Mouse (Mus musculus): ENCODE data around the gene 1700017N19Rik. TPM values are rescaled to one million over a fixed set of nuclear protein-coding genes. Genes with fewer than 3 reads are reported as not detected.
"Not testable (repeated sequence)": the region's sequence is repeated elsewhere in the genome, so short reads cannot be mapped to it uniquely, and the experiment has no call there.

The 1700017N19Rik gene
- polyA plus RNA-seq (2016; fragmentation: Nextera tagmentation; extraction: Ambion mirVana), result not detected in 2 replicates

- Histone ChIP-seq H3K27me3 (replicated peaks) (no peaks in the 10 kb centered on the region), H3K4me1 (no peaks in the 10 kb centered on the region), H3K4me2 (replicated peaks) (peak within 1 kb of the TSS; percentile 66), H3K9me3 (no peaks in the 10 kb centered on the region), H3K9ac (no peak within 1 kb of the TSS), H3K27ac (no peak within 1 kb of the TSS), H3K4me3 (peak within 1 kb of the TSS; percentile 58; the same call in 1 of the 2 replicates), H3K36me3 (no peaks in the 10 kb centered on the region)
- WGBS, result 78% methylated on average over 1 of the region's 1 CpGs
- no peak for ATAC-seq (ENCODE audit: low FRiP score, low read depth)
Measured at GRCm38 (mm10) chr10:100590323-100590722, at the start of gene 1700017N19Rik, which contains the start of gene 4930430F08Rik. TSS of gene 1700017N19Rik (plus strand) at chr10:100590484. TSS of gene 4930430F08Rik (minus strand) at chr10:100590423.

GRCm38 (mm10) chr10:100556566-100557175 is 33.6 kb upstream of the 1700017N19Rik start:
- ATAC-seq (ENCODE audit: low FRiP score, low read depth), result no peak
- WGBS, result 84% methylated on average over 3 of the region's 3 CpGs
- Histone ChIP-seq H3K4me3 (no peak overlapping the region), H3K9ac (no peak overlapping the region), H3K9me3 (no peaks in the 10 kb centered on the region), H3K36me3 (no peaks in the 10 kb centered on the region), H3K4me2 (replicated peaks) (no peak overlapping the region), H3K27ac (no peak overlapping the region), H3K4me1 (no peaks in the 10 kb centered on the region), H3K27me3 (replicated peaks) (no peaks in the 10 kb centered on the region)

- H3K9ac ChIP-seq; H3K27ac ChIP-seq; ATAC-seq (ENCODE audit: low FRiP score, low read depth); H3K27me3 ChIP-seq (replicated peaks); H3K4me3 ChIP-seq; H3K9me3 ChIP-seq; H3K4me2 ChIP-seq (replicated peaks); H3K4me1 ChIP-seq: not testable (repeated sequence)
- H3K36me3 ChIP-seq, result peaks cover 17% of the 10 kb centered on the region
- 93% methylated on average over 3 of the region's 3 CpGs for WGBS
Measured at GRCm38 (mm10) chr10:100560194-100560883, 29.9 kb upstream of the 1700017N19Rik start.

DNA sequence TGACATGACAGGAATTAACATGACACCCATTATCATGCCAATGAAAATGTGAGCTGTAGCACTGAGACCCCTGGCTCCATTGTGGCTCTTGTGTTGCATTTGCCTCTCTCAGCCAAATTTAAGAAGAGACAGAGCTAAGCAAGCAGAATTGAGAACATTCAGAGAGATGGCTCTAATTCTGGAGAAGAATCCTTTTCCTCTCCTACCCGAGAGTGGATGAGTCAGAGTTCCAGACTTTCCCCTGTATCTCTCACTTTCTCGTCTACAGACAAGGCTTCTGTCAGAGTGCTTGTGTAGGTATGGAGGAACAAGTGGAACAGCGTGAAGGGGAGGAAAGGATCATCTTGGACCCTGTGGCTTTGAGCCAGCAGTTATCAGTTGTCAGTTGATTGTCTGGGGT is 26.2 kb upstream of the 1700017N19Rik start:
- Histone ChIP-seq H3K4me3 (no peak overlapping the region), H3K4me1 (no peaks in the 10 kb centered on the region), H3K36me3 (peaks cover 35% of the 10 kb centered on the region), H3K27me3 (replicated peaks) (no peaks in the 10 kb centered on the region), H3K9ac (no peak overlapping the region), H3K4me2 (replicated peaks) (no peak overlapping the region), H3K27ac (no peak overlapping the region), H3K9me3 (no peaks in the 10 kb centered on the region)
- no peak for ATAC-seq (ENCODE audit: low FRiP score, low read depth)
- 93% methylated on average over 3 of the region's 3 CpGs for WGBS

- no peak overlapping the region for H3K9ac ChIP-seq
- H3K36me3 ChIP-seq, result peaks cover 25% of the 10 kb centered on the region
- H3K4me1 ChIP-seq, result no peaks in the 10 kb centered on the region
- 92% methylated on average over 3 of the region's 3 CpGs for WGBS
- no peaks in the 10 kb centered on the region for H3K9me3 ChIP-seq
- no peak for ATAC-seq (ENCODE audit: low FRiP score, low read depth)
- H3K27ac ChIP-seq, result no peak overlapping the region
- no peaks in the 10 kb centered on the region for H3K27me3 ChIP-seq (replicated peaks)
- no peak overlapping the region for H3K4me3 ChIP-seq
- H3K4me2 ChIP-seq (replicated peaks), result no peak overlapping the region
Measured at GRCm38 (mm10) chr10:100571707-100572106, 18.6 kb upstream of the 1700017N19Rik start.

DNA sequence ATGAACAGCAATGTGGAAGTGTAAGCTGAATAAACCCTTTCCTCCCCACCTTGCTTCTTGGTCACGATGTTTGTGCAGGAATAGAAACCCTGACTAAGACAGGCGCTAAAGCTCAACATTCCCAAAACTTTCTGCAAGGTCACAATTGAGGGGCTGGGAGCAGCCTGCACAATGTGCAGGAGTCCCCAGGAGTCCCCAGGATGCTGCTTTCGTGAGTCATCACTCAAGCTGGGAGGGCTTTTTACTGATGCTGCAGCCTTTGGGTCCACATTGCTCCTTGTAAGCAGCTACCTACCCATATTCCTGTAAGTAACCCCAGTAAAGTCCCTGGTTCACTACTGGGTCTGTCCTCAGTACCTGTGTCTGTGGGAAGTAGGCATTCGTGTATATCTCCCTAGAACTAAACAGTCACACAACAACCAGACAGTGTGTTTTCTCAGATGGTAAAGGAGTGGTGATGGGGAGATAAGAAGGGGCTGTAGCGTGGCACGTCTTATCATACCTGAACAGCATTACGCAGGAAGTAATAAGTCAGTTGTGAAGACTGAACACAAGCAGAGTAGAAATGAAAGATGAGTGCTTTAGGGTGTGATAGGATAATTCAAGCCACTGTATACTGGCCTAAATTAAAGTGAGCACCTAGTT is 15.7 kb upstream of the 1700017N19Rik start:
- H3K4me2 ChIP-seq (replicated peaks), result no peak overlapping the region
- no peak for ATAC-seq (ENCODE audit: low FRiP score, low read depth)
- H3K36me3 ChIP-seq, result peaks cover 18% of the 10 kb centered on the region
- H3K9me3 ChIP-seq, result no peaks in the 10 kb centered on the region
- no peak overlapping the region for H3K4me3 ChIP-seq
- H3K4me1 ChIP-seq, result no peaks in the 10 kb centered on the region
- WGBS, result 93% methylated on average over 7 of the region's 7 CpGs
- no peak overlapping the region for H3K9ac ChIP-seq
- no peak overlapping the region for H3K27ac ChIP-seq
- H3K27me3 ChIP-seq (replicated peaks), result no peaks in the 10 kb centered on the region

GRCm38 (mm10) chr10:100575294-100575693 is 15.0 kb upstream of the 1700017N19Rik start:
- Histone ChIP-seq H3K27me3 (replicated peaks) (no peaks in the 10 kb centered on the region), H3K36me3 (peaks cover 18% of the 10 kb centered on the region), H3K27ac (no peak overlapping the region), H3K9me3 (no peaks in the 10 kb centered on the region), H3K9ac (no peak overlapping the region), H3K4me1 (no peaks in the 10 kb centered on the region), H3K4me3 (no peak overlapping the region), H3K4me2 (replicated peaks) (no peak overlapping the region)
- 92% methylated on average over 7 of the region's 7 CpGs for WGBS
- no peak for ATAC-seq (ENCODE audit: low FRiP score, low read depth)

DNA sequence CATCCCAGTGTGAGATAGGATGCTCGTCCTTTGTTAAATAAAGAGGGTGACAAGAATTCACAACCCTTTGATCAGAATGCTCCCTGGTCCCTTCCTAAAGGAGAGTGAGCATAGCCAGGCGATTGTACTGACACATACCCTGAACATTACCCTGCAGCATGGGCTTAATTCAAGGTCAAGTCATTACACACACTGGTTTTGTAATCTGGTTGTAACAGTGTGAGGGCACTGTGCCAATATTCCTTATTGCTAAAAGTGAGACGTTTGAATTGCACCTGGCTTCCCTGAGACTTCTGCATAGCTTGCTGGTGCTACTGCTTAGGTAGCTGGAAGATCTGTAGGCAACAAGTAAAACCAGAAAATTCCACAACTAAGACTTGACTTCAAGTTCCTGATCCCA is 6.1 kb upstream of the 1700017N19Rik start:
- WGBS, result 91% methylated on average over 3 of the region's 3 CpGs
- ATAC-seq (ENCODE audit: low FRiP score, low read depth), result no peak
- peaks cover 4% of the 10 kb centered on the region; the same call in 1 of the 2 replicates for H3K36me3 ChIP-seq
- H3K4me2 ChIP-seq (replicated peaks), result no peak overlapping the region
- no peak overlapping the region for H3K4me3 ChIP-seq
- H3K27ac ChIP-seq, result no peak overlapping the region
- no peaks in the 10 kb centered on the region for H3K9me3 ChIP-seq
- no peak overlapping the region for H3K9ac ChIP-seq
- no peaks in the 10 kb centered on the region for H3K27me3 ChIP-seq (replicated peaks)
- H3K4me1 ChIP-seq, result no peaks in the 10 kb centered on the region

DNA sequence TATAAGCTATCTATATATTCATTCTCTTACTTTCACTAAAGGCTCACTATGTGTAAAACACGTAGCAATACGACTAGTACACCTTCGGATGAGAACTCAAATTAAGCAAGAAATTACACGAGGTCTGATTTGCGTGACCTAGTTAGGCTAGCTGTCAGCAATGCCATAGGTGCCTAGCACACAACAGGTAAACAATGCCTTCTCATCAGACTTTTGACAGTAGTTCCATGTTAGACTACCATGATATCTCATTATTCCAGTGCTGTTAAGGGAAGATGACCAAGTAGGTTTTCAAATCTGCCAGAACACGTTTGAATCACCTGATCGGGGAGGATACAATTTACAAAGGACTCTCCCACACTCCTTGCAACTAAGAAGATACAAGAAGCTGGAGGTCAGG is 1.8 kb upstream of the 1700017N19Rik start:
- Histone ChIP-seq H3K36me3 (peaks cover 4% of the 10 kb centered on the region; the same call in 1 of the 2 replicates), H3K4me2 (replicated peaks) (peak overlapping the region; percentile 66), H3K27ac (no peak overlapping the region), H3K4me1 (no peaks in the 10 kb centered on the region), H3K4me3 (peak overlapping the region; percentile 58), H3K27me3 (replicated peaks) (no peaks in the 10 kb centered on the region), H3K9ac (peak overlapping the region; percentile 64), H3K9me3 (no peaks in the 10 kb centered on the region)
- peak; percentile 50 for ATAC-seq (ENCODE audit: low FRiP score, low read depth)
- 50% methylated on average over 7 of the region's 7 CpGs for WGBS

DNA sequence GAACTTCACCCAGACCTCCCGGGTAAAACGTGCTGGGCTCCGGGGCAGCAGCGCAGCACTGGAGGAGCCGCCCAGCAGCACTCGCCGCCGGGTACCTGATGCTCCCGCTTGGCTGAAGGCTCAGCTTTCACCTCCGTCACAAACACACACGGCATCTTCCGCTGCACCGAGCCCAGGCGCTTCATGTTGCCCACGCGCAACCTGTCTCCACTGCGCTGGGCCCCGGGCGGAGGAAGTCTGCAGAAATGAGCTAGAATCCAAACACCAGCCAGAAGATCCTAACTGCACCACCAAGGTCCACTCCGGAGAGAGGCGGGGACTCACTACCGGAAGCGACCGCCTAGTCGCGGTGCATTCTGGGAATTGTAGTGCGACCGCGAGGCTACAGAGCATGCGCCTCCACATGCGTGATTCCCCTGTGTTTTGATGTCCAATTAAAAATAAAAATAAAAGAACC is 1.3 kb upstream of the 1700017N19Rik start:
- no peaks in the 10 kb centered on the region for H3K4me1 ChIP-seq
- H3K27ac ChIP-seq, result 0 out of 2 replicates have a peak overlapping the region, but pooled peaks have one; percentile 28
- peak overlapping the region; percentile 64 for H3K9ac ChIP-seq
- WGBS, result 0% methylated on average over 31 of the region's 31 CpGs
- H3K9me3 ChIP-seq, result no peaks in the 10 kb centered on the region
- no peaks in the 10 kb centered on the region for H3K27me3 ChIP-seq (replicated peaks)
- H3K4me2 ChIP-seq (replicated peaks), result peak overlapping the region; percentile 66
- peaks cover 4% of the 10 kb centered on the region; the same call in 1 of the 2 replicates for H3K36me3 ChIP-seq
- H3K4me3 ChIP-seq, result peak overlapping the region; percentile 58
- peak; percentile 99 for ATAC-seq (ENCODE audit: low FRiP score, low read depth)

GRCm38 (mm10) chr10:100598339-100598738 is 8.1 kb downstream of the 1700017N19Rik start:
- ATAC-seq (ENCODE audit: low FRiP score, low read depth), result no peak
- Histone ChIP-seq H3K4me3 (no peak overlapping the region), H3K27me3 (replicated peaks) (no peaks in the 10 kb centered on the region), H3K4me2 (replicated peaks) (no peak overlapping the region), H3K4me1 (no peaks in the 10 kb centered on the region), H3K36me3 (no peaks in the 10 kb centered on the region), H3K9me3 (no peaks in the 10 kb centered on the region), H3K27ac (no peak overlapping the region), H3K9ac (no peak overlapping the region)
- WGBS, result 74% methylated on average over 3 of the region's 3 CpGs

GRCm38 (mm10) chr10:100603511-100603910 is 13.2 kb downstream of the 1700017N19Rik start:
- WGBS, result 84% methylated on average over 9 of the region's 9 CpGs
- Histone ChIP-seq H3K9ac (no peak overlapping the region), H3K27ac (no peak overlapping the region), H3K36me3 (no peaks in the 10 kb centered on the region), H3K9me3 (no peaks in the 10 kb centered on the region), H3K4me1 (no peaks in the 10 kb centered on the region), H3K4me3 (no peak overlapping the region), H3K27me3 (replicated peaks) (no peaks in the 10 kb centered on the region), H3K4me2 (replicated peaks) (no peak overlapping the region)
- no peak for ATAC-seq (ENCODE audit: low FRiP score, low read depth)
